Mouse (Mus musculus) gastrocnemius, adult 8-10 months (tissue): ENCODE measurements around the gene Rnaseh2b. TPM values are rescaled to one million over a fixed set of nuclear protein-coding genes. Genes with fewer than 3 reads are reported as not detected.

Experiments used
- total RNA-seq, 4 experiments: library from RNA; stranded (reverse); gene quantifications; 2 replicates each; pipeline ENCODE4 v1.2.4; 2022

The Rnaseh2b gene
- total RNA-seq, 4 experiments from 2014 or later, result 3.8 to 6.5 (median 4.5) TPM

Other genes starting within 250 kb of the Rnaseh2b start
- gene Dleu7, start 458 bp downstream of the Rnaseh2b start, total RNA-seq, result not detected
- not detected for gene Gucy1b2, start 163.7 kb downstream of the Rnaseh2b start, total RNA-seq